Mouse (Mus musculus): ENCODE measurements around the gene Rbm18.

Gene Rbm18

GRCm38 (mm10) chr2:36073781-36074180, 62.8 kb downstream of the Rbm18 start:
- peak; percentile 30 for DNase-seq (ENCODE audit: low read depth)

- no peak for DNase-seq (ENCODE audit: low read depth)
These were observed 64.8 kb downstream of the Rbm18 start for GRCm38 (mm10) chr2:36071660-36072305.

- no peak for DNase-seq (ENCODE audit: low read depth)
These were observed 69.4 kb downstream of the Rbm18 start for GRCm38 (mm10) chr2:36067132-36067531.

All from 416B (cell line).